Mouse (Mus musculus) right cerebral cortex, postnatal 10 days (tissue): ENCODE measurements around the gene Fat1.
A peak's percentile ranks its signal among the peaks of the same experiment; 100 is the strongest.

Source experiments
- DNase-seq, 2 experiments: peaks; one replicate each; pipeline ENCODE4 v3.0.0; 2021; ENCODE audit warnings: low spot score in 2 of 2

Fat1 gene

DNA sequence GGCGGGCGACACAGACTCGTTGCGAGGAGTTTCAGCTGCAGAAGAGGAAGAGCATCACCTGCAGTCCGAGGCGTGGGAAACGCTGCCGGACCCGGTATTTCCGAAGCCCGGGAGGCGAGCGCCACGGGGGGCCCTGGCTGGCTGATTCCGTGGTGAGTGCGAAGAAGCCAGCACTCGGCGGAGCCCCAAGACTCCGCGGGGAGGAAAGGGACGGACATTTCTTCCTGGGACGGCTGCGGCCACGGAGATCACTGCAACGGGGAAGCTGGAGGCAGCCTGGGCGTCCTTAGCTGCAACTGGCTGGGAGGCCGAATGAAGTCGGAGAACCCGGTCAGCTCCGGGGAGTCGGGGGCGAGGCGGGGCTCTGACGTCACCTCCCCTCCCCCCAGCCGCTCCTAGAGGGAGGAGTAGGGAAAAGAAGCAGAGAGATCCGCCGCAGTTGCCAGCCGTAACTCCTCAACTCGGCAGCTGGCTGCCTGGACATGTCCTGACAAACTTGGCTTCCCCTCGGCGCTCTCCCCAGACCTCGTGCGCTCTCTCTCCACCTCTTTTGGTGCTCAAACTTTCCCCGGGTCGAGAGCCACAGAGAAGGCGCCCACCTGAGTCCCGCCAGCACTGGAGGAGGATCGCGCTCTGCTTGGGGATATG, at the start of gene Fat1:
Gene Fat1 (plus strand): TSS at position 598 of the 648 bp plus-strand sequence.
- DNase-seq, result peak; percentile 87

DNA sequence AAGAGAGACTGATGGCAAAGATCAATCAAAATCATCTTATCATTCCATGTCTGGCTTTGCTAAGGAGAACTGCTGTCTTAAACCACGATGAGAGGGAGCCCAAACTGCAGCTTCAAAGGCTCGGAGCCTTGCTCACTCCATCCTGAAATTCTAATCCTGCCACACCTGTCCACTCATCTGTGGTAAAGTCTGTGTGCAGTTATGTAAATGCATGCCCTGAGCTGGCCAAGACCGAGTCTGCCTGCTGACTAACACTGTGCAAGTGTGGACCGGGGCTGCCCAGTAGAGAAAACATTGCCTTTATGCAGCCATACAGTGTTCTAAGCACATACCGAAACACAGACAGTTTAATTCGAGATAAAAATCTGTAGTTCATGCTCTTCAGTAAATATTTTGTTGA, 40.6 kb upstream of the Fat1 start:
- no peak for DNase-seq

DNA sequence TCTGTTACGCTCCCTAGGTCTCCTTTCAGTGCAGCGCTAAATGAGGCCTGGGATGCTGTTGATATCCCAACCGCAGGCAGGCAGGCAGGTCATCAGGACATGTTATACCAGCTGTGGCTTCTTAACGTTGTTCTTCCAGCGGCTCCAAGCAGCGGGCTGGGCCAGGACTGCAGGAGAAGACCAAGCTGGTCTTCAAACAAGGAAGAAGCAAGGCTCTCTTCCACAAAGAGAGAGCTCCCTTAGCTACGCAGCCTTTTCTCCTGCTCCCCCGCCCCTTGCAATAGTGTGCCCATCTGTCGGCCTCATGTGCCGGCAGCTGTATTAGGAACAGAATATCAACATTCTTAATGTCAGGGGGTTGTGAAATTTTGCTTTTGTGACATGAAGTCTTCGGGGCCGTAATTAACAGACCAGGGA, 35.7 kb upstream of the Fat1 start:
- DNase-seq, result peak in 1 of 2 experiments; percentile 20

DNA sequence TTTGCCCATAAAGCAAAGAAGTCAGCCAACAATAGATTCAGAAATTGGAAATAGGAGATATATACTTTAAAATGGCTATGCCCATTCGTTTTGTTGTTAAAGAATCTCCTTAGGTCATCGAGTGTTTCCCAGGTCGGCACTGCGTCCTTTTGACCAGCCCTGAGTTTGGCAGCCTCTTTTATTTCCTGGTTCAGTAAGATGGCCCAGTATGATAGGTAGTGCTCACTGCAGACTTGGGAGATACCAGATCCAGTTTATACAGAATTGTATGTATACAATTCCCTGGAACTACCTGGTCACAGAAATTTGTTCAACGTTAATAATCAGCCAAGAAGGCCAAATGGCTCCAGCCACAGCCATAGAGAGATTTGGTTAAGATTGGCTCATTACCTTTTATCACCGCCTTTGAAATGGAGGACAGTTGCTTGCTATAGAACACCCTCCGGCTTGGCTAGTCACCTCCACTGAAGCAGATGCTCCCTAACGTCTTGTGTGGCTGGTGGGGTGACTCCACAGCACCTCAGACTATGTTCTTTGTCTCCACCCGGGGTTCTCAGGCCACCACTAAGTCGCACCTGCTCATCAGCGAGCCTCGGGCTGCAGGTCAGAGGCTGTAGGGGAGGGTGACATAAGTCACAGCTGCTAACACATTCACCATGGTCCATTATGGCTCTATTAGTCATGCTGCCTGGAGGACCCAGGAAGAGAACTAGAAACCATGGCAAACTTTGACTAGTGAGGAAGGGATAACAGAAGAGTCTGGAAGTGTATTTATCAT, 23.9 kb upstream of the Fat1 start:
- DNase-seq, result no peak

DNA sequence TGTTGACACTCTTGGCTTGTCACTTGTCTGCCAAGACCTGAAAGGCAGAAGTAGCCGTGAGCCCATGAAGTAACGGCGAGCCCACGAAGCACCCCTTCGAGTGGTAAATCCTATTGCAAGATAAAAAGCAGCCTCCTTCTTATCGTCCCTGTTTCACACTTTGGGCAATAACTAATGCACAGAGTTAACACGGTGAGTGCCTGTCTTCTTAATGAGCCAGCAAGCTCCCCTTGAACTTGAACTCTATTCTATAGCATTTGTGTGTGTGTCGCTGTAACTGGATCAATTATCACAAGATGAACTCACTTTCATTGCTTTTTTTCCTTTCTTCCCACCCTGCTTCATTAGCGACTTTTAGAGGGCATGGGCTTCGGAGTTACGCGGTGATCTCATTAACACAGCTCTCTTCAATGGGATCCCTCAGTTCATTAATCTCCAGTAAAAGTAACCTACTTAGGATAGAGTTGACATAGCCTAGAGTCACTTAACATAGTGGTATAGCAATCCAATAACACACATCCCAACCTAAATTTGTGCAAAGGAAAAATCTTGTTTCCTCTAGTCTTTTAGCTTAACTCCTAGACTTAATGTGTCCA, 15.7 kb upstream of the Fat1 start:
- DNase-seq, result no peak

DNA sequence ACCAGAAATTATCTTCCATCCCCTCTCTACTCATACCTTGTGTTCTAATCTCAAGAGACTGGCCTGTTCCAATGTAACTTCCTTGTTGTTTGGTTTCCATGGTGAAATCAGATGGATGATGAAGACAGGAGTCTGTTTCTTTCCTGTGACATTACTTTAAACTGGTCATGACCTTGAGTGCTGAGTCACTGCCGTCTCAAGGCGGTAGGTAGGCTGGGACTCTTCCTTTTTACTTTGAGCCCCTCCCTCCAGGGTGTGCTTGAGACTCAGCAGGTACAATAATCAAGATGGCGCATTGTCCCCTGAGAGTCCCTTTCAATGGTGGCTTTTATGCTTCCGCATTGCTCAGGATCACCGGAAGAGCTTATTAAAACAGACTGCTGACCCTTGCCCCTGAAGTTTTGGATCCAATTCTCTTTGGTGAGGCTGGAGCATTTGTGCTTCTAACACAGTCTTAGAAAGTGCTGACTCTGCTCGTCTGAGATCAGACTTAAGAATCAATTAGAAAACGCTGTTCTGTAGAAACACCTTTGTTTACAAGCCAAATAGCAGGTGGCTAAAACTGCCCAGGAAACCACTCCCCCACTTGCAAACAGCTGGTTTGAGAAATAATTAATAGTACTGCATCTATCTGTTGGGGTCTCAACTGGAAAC, 14.7 kb upstream of the Fat1 start:
- no peak for DNase-seq

DNA sequence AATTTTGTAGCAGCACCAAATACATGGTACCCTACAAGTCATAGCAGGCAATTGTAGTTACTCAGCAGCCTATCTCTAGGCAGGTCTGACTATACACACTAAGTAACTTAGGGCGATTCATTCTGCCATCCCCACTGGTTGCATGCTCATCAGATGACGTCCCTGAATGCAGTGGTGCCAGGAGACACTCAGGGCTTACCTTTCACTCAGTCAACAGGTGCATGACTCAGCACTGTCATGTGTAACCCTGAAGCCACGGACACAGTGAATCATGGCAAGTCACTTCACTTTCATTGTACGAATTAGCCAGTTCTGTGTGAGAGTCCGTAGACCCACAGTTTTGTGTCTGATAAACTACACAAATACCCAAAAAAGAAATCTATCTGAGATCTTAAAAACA, 10.3 kb upstream of the Fat1 start:
- no peak for DNase-seq

DNA sequence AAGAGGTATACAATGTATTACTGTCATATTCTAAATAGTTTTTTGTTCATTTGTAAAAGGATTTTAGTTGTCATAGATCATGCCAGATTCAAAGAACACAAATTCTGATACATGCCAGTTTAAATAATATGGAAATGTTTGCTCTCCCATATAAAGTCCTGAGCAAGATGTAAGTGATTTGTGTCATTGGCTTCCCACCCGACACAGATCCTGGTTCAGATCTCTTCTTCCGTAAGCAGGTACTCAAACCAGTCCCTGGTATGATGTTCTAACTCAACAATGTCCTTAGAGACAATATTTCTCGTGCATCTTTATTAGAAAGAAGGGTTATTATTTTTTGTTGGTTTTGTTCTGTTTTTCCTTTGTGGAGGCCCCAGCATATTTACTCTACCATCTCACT, 5.2 kb upstream of the Fat1 start:
- no peak for DNase-seq

DNA sequence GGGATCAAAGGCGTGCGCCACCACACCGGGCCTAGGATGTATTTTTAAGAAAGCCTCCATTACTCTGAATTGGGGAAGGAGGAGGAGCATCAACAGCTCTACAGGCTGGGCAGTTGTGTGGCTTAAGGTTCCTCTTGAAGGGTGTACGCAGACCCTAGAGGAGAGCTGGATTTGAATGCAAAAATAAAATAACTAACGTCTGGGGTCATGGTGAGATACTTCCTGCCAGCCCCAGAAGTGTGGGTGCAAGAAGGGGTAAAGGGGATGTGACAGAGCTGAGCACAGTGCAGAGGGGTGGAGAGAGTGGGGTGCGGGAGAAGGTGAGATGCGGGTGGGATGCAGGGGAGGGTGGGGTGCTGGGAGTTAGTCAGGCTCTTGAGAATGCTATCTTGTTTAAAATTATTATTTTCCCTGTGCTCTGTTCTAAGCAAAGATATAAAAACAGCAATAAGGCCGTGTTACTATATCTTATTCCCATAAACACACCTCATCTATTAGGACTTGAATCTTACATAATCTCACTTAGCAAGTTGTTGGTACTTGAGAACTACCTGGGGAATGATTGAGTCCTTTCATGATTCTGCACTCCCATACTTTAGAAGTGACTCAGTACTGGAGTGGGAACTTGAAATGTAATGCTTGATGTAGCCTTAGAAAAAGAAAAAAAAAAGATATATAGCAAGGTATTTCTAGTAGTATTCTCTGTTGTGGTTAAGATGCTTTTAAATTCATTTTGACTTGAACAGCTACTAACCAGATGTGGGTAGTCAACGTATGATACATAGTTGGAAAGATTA, 2.5 kb upstream of the Fat1 start:
- no peak for DNase-seq

DNA sequence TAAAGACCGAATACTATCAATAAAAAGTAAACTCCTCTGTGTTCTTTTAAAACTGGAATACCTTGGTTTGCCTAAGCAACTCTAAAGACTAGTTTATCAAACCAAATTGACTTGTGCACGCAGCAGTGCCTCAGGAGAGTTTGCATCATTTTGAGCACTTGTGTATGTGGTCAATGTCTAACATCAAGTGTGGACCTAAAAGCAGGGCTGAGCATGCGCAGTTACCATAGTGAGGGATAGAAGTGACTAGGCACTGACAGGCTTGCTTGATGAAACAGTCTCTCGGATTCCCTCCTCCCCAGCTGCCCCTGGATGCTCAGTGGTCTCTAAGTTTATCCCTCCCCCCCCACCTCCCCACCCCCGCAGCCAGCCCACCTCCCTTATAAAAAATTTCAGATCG, 1.8 kb upstream of the Fat1 start:
- no peak for DNase-seq

DNA sequence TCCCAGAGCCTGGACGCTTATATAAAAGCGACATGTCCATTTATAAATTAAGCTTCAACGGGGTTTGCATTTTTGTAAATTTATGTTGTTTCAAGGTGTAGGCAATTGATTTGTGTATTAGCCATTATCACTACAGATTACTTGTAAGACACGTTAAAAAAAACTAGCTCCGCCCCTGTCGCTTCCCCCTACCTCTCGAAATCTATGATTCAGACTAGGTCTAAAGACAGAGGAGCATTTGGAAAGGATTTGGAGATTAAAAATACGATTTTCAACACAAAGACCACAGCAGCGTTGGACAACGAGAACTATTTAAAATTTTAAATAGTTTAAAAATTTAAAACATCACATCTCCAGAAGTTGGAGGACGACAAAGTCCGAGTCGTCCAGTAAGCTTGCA, 831 bp upstream of the Fat1 start:
- no peak for DNase-seq

DNA sequence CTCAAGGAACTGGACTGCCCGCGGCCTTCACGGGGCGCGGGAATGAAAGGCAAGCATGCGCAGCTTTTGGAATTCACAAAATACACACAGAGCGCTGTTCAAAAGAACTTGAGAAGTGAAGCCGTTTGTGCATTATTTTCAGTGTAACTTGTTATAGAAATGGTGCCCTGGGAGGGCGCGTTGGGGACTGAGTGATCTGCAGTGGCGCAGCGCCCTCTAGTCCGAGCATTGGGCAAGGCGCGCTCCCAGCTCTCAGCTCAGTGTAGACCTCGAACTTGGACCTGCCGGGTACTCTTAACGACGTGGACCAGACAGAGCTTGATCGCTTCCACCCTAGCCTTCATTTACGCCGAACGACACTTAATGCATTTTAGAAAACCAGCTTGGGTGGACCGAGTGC, 494 bp downstream of the Fat1 start:
- DNase-seq, result peak; percentile 93

DNA sequence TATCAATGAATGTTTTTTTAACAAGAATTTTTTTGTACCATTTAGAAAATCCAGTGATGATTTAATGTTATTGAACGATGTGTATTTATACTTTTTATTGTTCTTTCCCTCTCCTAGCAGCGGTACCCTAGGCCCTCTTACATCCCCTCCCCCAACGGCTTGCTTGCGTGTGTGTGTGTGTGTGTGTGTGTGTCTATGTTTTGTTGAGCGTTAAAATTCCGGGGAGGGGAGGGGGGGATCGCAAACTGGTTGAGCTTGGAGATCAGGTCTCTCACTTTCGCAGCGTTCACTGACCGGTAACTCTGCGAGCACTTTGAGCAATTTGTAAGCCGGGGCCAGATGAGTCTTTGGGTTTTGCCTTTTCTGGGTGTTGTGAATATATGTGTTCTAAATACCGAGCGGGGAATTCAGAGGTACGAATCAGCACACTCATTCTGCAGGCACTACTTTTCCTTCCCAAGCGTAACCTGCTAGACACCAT, 1.3 kb downstream of the Fat1 start:
- no peak for DNase-seq

DNA sequence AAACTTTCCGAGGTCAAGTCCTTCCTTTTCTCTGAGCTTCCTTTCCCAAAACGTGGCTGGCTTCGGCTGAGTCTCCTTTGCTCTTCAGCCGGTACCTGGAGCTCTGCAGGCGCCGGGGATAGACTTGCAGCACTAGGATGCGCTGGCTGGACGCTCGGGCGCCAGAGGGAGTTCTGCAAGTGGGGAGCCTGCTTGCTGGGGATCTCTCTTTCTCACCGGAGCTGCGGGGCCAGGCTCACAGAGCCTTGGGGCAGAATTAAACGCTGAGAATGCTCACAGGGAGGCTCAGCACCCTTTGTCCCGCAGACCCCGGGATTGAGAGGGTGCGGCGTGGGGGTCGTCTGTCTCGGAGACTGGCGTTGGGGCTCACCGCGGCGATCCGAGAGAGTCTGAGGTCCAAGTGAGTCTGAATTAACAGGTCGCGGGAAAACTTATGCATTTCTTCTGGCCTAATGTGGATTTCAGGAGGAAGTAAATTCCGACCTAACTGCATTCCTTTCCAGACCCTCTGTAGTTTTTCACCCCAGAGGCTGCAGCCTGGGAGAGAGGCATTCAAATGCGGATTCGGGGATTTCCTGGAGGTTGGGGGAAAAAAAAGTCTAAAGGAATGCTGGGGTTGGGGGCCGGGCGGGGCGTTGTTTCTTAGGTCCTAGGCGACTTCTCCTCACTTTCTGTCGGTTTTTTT, 2.0 kb downstream of the Fat1 start:
- peak; percentile 76 to 84 for DNase-seq

DNA sequence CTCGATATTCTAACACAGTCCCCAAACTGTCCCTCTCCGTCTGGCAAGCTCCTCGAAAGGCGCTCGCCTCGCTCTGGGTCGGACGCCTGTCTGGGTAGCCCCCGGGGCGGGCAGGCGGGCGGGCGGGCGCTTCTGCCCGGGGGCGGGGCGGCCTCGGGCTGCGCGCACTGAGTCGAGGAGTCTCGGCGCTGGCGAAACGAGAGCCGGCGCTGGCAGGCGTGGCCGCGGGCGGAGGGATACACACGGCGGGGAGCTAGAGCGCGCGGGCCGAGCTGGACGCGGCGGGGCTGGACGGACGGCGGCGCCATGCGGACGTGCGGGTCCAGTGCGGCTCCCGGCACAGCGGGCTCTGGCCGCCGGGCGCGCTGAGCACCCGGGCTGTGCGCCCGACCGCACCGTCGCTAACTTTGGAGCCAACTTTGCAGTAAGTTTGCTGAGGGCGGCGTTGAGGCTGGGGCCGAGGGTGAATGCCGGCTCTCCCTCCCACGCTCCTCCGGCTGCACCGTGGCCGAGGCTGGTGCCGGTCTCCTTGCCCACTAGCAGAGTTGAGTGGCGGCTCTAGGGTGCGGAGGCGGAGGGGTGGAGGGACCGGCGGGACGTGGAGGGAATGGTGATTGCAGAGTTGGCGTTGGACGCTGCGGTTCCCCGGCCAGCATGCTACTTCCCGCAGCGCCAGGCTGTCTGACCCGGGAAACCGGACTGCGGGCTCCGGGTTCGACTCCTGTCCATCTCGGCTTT, 2.8 kb downstream of the Fat1 start:
- DNase-seq, result peak; percentile 93 to 95

DNA sequence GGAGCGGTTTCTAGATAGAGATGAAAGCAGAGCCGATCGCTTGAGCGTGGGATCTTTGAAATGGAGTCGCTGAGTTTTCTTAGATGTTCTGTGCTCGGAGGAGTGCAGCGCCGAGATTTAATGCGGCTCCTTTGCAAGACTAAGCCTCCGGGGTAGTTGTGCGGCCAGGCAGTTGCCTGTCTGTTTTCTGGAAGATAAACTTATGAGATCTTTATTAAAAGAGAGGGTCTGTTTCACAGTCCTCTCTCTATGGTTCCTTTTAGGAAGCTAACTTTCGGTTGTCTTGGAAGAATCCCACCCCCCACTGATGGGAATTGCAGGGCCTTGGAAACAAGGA, 3.4 kb downstream of the Fat1 start:
- no peak for DNase-seq

DNA sequence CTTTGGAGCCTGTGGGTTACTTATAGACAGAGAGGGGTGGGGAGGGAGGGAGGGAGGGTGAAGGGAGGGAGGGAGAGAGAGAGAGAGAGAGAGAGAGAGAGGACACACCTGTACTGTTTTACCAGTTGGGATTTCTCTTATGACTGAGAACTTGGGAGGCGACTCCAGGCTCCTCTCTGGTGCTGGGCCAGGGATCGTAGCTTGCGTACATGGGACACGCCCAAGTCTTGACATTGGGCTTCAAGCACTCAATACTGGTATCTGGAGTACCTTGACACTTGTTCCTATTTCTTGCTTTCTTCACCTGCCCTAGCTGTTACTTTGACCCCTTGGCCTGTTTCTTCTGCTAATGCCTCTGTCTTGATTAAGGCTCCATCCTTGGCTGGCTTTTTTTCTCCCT, 10.3 kb downstream of the Fat1 start:
- DNase-seq, result no peak

DNA sequence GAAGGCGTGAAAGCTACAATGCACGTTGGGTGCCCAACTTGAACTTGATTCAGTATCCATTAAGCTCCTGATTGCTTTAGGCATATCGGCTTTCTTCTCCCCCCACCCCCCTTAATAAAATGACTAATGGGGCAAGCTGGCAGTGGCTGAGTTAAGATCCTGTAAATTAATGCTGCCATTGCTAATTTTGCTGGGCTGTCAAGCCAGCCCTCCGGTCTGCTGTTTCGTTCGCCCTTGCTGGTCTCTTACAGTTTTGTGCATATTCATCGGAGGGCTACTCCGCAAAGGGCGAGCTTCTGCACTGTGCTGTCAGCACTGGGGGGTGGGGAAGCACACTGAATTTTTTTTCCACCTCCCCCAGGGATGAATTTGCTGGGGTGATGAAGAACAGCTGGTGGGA, 13.3 kb downstream of the Fat1 start:
- DNase-seq, result no peak

DNA sequence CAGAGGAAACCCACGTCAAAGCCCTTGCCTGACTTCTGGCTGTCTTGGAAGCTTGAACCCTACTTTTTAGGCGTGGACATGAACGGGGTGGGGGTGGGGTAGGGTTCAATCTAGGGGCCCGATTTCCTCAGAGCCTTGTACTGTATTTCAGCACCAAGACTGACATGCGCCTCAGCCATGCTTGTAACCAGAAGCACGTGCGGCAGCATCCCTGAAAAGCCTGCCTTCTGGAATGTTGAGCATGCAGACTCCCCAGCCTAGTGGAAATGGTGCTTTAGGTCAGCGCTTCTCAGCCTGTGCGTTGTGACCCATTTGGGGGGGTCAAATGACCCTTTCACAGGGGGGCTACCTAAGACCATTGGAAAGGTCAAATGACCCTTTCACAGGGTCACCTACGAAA, 25.2 kb downstream of the Fat1 start:
- DNase-seq, result no peak

DNA sequence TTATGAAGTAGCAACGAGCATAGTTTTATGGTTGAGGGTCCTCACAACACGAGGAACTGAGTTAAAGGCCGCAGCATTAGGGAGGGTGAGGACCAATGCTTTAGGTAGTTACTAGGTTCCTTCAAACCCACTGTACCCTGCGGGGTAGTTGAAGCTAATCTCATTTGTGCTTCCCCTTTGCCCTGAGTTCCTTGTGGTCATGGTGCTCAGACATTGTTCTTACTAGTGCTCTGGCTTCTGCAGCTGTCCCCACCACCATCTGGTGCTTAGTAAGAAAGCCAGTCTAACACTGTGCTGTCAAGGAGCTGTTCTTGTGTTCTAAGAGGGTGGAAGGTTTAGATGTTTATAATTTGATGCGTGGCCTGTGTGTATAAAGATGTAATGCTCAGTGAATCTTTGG, 25.7 kb downstream of the Fat1 start:
- no peak for DNase-seq

DNA sequence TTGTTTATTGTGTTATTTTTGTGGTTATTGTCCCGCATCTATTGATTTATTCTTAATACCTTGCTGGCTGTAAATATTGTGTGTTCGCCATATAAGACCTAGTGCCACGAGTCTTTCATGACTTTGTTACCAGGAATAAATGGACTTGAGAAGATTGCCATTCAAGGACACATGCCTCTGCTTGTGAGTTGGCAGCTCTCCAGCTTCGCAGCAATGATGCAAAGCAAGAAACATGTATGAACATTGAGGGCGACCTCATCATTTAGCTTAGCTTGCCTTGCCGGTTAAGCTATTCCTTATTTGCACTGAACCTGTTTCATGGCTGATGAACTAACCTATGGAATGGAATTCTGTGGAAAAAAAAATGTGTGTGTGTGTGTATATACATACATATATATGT, 26.2 kb downstream of the Fat1 start:
- DNase-seq, result no peak
